Mouse (Mus musculus) adrenal gland, postnatal 25 days (tissue): ENCODE data around the gene Dip2b. TPM values are rescaled to one million over a fixed set of nuclear protein-coding genes. Genes with fewer than 3 reads are reported as not detected.

Experiments
- DNase-seq: peaks from one replicate; pipeline ENCODE4 v3.0.0; 2021; ENCODE audit warnings: mixed read lengths
- total RNA-seq: library from RNA; stranded (reverse); gene quantifications from 2 replicates; pipeline ENCODE4 v1.2.3, GENCODE M21; 2021

Gene Dip2b
- total RNA-seq, 1 experiment from 2014 or later = 19.9 TPM

- DNase-seq = no peak
Measured at GRCm38 (mm10) chr15:100139665-100140064, 101.2 kb downstream of the Dip2b start.

DNA sequence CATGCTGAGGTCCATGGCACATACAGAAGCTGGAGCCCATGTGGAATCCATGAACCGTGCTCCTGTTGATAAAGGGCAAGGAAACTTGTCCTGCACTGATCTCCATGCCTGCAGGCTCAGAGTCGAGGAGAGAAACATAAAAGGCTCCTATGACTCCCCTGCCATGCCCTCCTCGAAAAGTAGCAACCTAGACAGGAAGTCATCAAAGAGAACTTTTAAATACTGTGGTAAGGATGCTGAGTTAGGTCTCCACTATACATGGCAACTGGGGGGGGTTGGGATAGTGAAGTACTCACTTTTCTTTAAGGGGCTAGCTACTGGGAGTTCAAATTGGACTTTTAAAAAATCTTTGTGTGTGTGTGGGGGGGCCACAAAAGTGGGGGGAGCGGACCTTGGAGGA, 102.0 kb downstream of the Dip2b start:
- DNase-seq = no peak

GRCm38 (mm10) chr15:100143091-100143801, 104.8 kb downstream of the Dip2b start:
- DNase-seq = no peak

DNA sequence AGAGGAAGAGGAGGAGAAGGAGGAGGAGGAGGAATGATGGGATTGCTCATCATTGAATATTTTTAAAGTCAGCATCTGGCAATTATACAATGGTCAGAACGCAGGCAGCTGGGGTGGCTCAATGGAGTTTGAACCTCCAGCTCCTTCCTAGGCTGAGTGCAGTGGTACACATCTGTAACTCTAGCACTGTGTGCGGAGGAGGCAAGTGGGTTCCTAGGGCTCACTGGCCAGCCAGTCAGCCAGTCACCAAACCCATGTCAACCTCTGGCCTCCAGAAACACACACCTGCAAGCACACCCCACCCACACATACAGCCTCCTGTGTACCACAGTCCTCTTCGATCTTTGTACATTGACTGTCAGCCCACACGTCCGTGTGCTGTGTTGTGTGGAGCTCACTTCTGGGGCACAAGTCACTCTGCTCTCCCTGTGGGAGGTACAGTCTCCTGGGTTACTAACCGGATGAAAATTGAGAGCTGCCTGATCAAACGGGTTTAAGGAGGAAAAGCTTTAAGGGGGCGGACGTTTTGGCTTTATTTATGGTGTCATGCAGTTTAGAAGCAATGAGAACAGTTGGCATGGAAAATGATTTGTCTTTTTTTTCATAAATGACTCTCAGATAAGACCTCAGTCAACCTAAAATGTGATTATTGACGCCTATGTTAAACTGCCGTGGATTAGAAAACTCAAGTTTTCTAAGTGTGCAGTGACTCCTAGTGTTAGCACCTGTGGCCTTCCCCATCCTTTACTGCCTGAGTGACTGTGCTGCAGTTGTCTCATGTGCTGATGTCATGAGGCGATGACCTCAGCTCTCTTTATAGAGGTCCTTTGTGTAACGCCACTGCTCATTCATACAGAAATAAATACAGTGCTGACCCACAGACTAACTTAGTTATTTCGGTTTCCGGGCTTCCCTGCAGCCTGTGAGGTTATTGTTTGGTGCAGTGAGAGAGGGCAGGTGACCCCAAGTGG, 106.7 kb downstream of the Dip2b start:
- DNase-seq = no peak

DNA sequence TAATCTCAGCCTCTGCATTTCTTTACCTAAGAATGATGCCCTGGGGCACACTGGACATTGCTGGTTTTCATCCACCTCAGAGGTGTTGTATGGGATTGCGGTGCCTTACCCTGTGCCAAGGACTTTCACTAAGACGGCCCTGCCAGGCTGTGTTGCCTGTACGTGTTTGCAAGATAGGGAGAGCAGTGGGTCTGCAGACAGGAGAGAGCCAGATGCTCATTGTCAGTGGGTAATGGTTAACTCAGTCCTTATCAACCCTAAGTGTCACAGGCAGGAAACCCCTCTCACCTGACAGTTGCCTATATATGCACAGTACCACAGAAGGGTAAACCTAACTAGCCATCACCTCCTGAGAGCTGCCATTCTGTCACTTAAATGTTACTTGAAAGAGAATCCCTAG, 107.5 kb downstream of the Dip2b start:
- no peak for DNase-seq

DNA sequence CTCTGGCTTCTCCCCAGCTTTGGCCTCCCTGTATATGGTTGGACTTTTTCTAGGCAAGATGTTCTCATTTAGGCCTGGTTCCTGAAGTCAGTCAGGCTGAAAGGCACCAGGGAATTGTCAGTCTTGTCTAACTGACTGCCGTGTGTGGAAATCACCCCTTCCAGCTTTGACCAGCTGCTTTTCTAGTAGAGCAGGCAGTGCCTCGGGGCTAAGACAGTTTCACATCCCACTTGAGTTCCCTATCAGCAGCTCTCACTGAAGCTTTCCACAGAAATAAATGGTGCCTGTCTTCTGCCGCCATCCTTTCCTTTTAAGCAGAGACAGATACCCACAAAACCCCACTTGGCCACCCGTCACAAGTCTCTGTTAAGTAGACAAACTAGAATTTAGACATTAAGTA, 112.1 kb downstream of the Dip2b start:
- DNase-seq = no peak

DNA sequence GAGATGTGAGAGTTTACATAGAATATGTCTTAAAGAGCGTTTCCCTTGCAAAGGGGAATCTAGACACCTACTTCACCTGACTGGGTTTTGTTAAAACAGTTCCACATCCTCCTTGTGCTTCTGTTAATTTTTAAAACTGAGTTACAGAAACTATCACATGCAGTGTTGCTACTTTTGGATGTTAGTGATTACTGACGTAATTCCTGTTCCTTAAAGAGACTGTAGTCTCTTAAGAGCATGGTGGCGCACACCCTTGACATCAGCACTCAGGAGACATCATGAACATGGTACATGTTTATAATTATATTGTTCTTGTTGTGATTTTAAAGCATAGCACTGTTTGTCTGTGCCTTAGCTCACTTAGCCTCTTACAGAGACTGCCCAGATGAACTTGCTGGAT, 113.9 kb downstream of the Dip2b start:
- no peak for DNase-seq

DNA sequence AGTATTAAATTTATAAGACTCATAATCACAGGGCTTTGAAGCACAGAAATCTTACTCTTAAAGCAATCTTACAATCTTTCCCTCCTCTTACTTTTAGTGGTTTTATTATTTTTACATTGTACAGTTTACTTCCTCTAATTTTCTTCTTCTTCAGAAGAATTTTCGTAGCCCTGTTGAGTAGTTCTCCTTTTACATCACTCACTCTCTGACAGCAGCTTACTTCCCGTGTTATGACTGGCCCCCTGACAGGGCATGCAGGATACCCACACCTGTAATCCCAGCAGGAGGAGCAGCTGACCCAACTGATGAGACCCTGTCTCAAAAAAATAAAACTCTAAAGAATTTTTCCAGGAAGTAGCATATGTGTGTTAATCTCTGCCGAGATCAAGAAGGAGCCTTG, 114.6 kb downstream of the Dip2b start:
- no peak for DNase-seq

DNA sequence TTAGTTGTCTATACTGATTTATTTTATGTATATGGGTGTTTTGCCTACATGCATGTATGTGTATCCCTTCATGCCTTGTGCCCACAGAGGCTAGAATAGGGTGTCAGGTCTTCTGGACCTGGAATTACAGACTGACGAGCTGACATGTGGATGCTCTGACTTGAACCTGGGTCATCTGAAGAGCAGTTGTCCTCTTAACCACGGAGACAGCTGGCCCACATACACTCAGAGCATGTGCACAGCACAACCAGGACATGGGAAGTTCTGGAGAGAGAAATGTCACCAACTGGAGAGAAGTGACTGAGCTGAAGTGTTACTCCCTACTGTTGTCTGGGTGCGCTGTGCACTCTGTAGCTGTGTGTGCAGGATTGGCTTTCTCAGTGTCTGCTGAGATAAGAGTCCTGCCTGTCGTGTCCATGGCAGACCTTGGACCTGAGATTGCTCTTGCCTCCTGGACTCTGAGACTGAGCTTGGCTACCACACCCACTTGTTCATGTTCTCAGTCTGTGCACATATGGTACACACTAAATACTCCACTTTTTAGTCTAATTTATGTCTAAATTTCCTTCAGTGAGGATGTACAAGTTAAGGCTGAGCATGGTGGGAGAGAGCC, 117.7 kb downstream of the Dip2b start:
- no peak for DNase-seq

DNA sequence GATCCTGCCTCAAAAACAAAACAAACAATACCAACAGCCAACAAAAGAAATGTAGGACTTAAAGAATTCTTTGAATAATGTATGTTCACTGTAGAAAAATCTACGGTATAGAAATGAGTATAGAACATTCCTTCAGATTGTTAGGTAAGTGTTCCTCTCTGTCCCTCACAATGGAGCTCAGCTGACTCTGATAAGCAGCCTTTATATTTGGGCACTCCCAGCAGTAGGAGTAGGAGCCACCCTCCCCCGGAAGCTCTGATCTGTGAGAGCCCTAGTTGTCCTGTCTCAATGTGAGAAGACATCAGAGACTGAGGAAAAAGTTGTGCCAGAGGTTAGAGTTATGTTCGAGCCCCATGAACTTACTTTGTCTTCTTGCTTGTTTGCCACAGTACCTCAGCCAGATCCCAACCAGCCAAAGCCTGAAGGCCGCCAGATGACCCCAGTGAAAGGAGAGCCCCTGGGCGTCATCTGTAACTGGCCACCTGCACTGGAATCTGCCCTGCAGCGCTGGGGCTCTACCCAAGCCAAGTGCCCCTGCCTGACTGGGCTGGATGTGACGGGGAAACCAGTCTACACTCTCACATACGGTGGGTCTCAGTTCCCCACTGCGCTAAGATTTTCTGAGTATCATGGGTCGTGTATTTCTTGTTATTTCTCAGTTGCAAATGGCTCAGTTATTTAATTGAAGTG, 118.5 kb downstream of the Dip2b start:
- no peak for DNase-seq

DNA sequence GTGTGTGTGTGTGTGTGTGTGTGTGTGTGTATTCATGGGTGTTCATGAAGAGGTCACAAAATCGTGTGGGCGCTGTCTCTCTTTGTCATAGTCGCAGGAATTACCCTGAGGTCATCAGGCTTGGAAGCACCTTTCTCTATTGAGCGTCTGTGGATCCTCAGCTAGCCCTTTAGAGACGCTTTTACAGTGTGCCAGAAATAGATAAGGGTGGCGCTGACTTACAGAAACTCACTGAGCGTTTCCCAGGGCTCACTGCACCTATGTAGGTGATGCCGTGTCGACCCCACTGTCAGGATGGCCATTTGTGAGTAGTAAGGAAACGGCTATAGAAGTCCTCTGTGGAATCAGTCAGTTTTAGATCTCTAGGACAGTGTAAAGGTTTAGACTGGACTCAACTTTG, 120.5 kb downstream of the Dip2b start:
- DNase-seq = no peak

GRCm38 (mm10) chr15:100161747-100162280, 123.3 kb downstream of the Dip2b start:
- no peak for DNase-seq

GRCm38 (mm10) chr15:100163381-100164051, 125.1 kb downstream of the Dip2b start:
- DNase-seq = no peak

- DNase-seq = no peak
Measured at GRCm38 (mm10) chr15:100166464-100166863, 128.0 kb downstream of the Dip2b start.

DNA sequence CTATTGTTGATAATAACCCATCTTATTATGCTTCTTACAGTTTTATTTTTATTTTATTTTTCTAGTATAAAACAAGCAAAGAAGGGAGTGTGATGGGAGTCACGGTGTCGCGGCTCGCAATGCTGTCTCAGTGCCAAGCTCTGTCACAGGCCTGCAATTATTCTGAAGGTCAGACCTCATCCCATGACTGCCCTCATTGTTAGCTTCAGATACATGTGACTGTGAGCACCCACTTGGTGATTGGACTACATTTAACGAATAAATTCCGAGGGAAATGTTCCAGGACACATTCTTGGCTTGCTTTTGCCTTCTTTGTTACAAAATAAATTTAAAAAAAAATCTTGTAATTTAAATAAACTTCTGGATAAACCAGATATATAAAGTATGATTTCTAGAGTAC, 129.3 kb downstream of the Dip2b start:
- DNase-seq = peak; percentile 41

DNA sequence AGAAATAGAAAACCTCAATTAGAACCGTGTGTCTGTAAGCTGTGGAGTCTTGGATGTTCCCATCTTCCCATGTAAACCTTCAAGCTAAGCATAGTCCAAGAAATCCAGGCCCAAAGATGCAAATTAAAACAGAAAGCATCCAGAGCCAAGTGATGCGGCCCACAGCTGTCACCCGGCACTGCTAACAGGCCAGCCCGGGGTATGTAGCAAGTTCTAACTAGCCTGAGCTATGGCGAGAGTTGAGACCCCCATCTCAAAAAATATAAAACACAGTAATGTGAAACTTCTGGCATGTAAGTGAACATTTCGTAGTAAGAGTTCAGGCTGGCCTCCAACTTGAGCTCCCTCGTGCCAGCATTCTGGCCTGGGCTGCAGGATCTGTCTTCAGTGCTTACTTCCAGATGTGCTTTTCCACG, 129.7 kb downstream of the Dip2b start:
- no peak for DNase-seq

DNA sequence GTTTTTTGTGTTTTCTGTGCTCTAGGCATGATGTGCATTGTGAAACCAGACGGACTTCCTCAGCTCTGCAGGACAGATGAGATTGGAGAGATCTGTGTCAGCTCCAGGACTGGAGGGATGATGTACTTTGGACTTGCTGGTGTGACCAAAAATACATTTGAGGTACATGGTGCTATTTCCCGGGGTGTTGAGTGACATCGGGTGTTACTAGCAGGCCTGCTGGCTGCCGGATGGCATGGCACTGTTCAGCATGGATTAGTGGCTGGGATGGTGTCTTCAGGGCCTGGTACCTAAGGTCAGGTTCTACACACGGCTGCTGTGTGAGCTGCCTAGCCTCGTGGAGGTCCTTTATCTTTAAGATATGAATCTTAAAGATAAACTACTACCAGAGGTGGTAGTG, 136.7 kb downstream of the Dip2b start:
- DNase-seq = no peak

DNA sequence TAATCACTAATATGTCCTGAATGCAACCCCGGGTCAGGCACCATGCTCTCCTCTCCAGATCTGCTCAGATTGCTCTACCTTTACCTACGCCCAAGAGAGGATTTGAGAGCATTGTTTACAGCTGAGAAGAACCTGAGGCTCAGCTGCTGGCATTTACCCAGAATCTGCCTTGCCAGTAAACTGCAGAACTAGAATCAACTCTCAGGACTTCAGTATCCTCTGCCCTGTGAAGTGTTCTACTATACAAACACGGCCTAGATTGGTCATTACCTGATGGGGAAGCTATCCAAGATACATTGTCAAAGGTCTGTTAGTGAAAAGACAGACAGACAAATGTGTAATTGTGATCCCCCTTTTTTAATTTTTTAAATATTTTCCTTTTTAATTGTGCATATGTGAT, 138.7 kb downstream of the Dip2b start:
- no peak for DNase-seq

- no peak for DNase-seq
Measured at GRCm38 (mm10) chr15:100177575-100177974, 139.1 kb downstream of the Dip2b start.

DNA sequence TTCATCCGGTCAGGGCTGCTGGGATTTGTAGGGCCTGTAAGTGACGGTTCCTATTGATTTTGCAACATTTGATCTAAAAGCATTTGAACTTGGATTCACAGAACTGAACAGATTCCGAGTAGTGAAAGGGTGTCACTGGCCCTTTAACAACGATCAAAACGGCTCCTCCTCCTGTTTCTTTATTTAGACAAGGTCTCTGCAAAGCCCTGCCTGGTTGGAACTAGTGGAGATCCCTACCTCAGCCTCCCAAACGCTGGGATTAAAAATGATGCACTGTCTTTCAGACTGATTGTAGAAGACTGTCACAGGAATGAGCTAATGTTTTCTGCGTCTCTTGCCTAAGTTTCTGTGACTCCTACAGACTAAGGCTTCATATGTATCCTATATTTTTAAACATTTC, 140.0 kb downstream of the Dip2b start:
- DNase-seq = no peak

DNA sequence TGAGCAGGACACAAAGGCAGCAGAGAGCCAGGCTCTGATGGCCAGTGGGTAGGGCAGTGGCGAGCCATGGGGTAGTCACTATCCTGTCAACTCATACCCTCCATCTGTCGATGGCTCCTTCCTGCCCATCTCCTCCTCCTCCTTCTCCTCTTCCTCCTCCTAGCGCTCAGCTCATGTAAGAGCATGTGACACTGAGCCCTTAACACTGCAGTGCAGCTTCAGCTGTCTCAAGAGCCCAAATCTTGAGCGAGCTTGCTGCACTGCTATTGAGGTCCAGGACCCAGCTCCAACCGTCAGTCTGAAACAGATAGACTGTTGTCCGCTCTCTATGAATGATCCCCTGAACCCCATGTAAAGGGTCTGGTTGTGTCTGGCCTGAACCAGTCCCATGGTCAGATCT, 141.2 kb downstream of the Dip2b start:
- no peak for DNase-seq

GRCm38 (mm10) chr15:100180221-100180620, 141.8 kb downstream of the Dip2b start:
- DNase-seq = no peak
